Mouse (Mus musculus): ENCODE measurements around the gene Spen. TPM values are rescaled to one million over a fixed set of nuclear protein-coding genes. Genes with fewer than 3 reads are reported as not detected.
A peak's percentile ranks its signal among the peaks of the same experiment; 100 is the strongest.

Spen gene
- polyA plus RNA-seq, 1 experiment, result 63.4 TPM

DNA sequence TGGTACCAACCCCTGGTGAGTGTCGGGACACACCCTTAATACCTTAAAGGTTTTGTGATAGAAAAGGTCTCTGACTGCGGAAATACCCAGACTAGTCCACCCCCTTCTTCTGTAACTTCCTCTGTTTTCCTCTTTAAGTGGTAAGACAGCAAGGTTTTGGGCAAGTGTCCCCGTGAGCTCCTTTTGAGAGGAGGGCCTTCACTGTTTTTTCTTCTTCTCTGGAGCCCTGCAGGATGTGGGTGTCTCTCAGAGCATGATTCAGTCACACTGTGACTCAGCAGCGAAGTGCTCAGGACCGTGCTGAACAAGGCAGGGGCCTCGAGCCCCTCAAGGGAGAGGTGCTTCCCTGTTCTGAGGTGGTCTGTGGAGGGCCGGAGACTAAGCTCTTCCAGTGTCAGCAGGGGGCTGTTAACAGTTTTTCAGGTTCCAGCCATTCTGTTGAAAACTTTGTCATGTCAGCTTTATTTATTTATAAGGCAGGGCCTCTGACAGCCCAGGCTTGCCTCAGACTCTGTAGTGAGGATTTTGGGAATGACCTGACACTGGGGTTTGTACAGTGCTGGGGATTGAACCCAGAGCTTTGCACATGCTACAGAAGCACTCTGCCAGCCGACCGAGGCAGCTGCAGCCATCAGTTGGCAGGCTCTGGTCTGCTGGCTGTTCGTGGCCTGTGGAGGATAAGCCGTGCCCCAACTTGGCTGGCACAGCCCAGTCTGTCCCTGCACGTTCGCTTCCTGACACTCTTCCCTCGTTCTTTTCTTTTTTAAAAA, 83.6 kb downstream of the Spen start:
- Histone ChIP-seq H3K4me1 (replicated peaks; ENCODE audit: control insufficient read depth, insufficient read depth, low read length) (peaks cover 19% of the 10 kb centered on the region), H3K36me3 (ENCODE audit: control insufficient read depth, insufficient read depth, low read length) (no peaks in the 10 kb centered on the region), H3K4me3 (ENCODE audit: control insufficient read depth, insufficient read depth, low read length) (no peak overlapping the region), H3K27ac (ENCODE audit: control insufficient read depth, insufficient read depth, low read length) (peak overlapping the region; percentile 15; the same call in 1 of the 2 replicates), H3K27me3 (ENCODE audit: control insufficient read depth, insufficient read depth, low read length) (no peaks in the 10 kb centered on the region)
- WGBS, result 19% methylated on average over 14 of the region's 14 CpGs
- TF ChIP-seq POLR2A (IDR thresholded peaks at IDR 0.05; ENCODE audit: control insufficient read depth, extremely low read depth, insufficient read depth, low read length, poor library complexity) (no peak), CTCF (IDR thresholded peaks at IDR 0.05; ENCODE audit: borderline replicate concordance, control insufficient read depth, extremely low read depth, insufficient read depth, low read length, poor library complexity) (no peak)
- peak; percentile 40 for DNase-seq

DNA sequence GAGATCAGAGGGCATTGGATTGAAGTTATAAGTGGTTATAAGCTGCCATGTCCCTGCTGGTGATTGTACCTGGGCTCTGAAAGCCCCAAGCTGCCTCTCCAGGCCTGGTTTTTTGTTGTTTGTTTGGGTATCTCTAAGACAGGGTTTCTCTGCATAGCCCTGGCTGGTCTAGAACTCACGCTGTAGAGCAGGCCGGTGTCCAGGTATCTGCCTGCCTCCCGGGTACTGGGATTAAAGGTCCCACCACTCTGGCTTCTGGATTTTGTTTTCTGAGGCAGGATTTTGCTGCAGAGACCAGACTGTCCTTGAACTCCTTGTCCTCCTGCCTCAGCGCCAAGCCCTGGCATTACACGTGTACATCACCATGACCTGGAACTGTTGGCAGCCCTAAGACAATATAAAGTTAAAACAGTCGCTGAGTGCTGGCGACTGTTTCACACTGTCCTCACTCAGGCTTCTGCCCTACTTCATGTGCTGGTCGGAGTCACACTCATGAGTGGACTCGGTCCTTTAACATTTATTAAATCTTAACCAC, 86.4 kb downstream of the Spen start:
- H3K27ac ChIP-seq (ENCODE audit: control insufficient read depth, insufficient read depth, low read length), result no peak overlapping the region
- TF ChIP-seq POLR2A (IDR thresholded peaks at IDR 0.05; ENCODE audit: control insufficient read depth, extremely low read depth, insufficient read depth, low read length, poor library complexity) (no peak), CTCF (IDR thresholded peaks at IDR 0.05; ENCODE audit: borderline replicate concordance, control insufficient read depth, extremely low read depth, insufficient read depth, low read length, poor library complexity) (no peak)
- H3K36me3 ChIP-seq (ENCODE audit: control insufficient read depth, insufficient read depth, low read length), result peaks cover 14% of the 10 kb centered on the region
- H3K4me1 ChIP-seq (replicated peaks; ENCODE audit: control insufficient read depth, insufficient read depth, low read length), result peaks cover 20% of the 10 kb centered on the region
- WGBS, result 96% methylated on average over 9 of the region's 9 CpGs
- no peak for DNase-seq
- no peaks in the 10 kb centered on the region for H3K27me3 ChIP-seq (ENCODE audit: control insufficient read depth, insufficient read depth, low read length)
- no peak overlapping the region for H3K4me3 ChIP-seq (ENCODE audit: control insufficient read depth, insufficient read depth, low read length)

GRCm38 (mm10) chr4:141451251-141451650, 87.1 kb downstream of the Spen start:
- Histone ChIP-seq H3K27me3 (ENCODE audit: control insufficient read depth, insufficient read depth, low read length) (no peaks in the 10 kb centered on the region), H3K27ac (ENCODE audit: control insufficient read depth, insufficient read depth, low read length) (no peak overlapping the region), H3K4me1 (replicated peaks; ENCODE audit: control insufficient read depth, insufficient read depth, low read length) (peaks cover 27% of the 10 kb centered on the region), H3K4me3 (ENCODE audit: control insufficient read depth, insufficient read depth, low read length) (no peak overlapping the region), H3K36me3 (ENCODE audit: control insufficient read depth, insufficient read depth, low read length) (peaks cover 14% of the 10 kb centered on the region)
- TF ChIP-seq CTCF (IDR thresholded peaks at IDR 0.05; ENCODE audit: borderline replicate concordance, control insufficient read depth, extremely low read depth, insufficient read depth, low read length, poor library complexity), result no peak
- DNase-seq, result no peak
- WGBS, result 93% methylated on average over 2 of the region's 2 CpGs

- 89% methylated on average over 7 of the region's 7 CpGs for WGBS
- no peak for DNase-seq
- peaks cover 21% of the 10 kb centered on the region for H3K4me1 ChIP-seq (replicated peaks; ENCODE audit: control insufficient read depth, insufficient read depth, low read length)
Measured at GRCm38 (mm10) chr4:141446211-141446610, 92.2 kb downstream of the Spen start.

GRCm38 (mm10) chr4:141445328-141445720, 93.1 kb downstream of the Spen start:
- 25% methylated on average over 14 of the region's 14 CpGs for WGBS
- TF ChIP-seq CTCF (IDR thresholded peaks at IDR 0.05; ENCODE audit: borderline replicate concordance, control insufficient read depth, extremely low read depth, insufficient read depth, low read length, poor library complexity), result no peak
- no peak for TF ChIP-seq POLR2A (IDR thresholded peaks at IDR 0.05; ENCODE audit: control insufficient read depth, extremely low read depth, insufficient read depth, low read length, poor library complexity)
- no peak for DNase-seq

More at GRCm38 (mm10) chr4:141446211-141446610, 92.2 kb downstream of the Spen start:
- TF ChIP-seq POLR2A (IDR thresholded peaks at IDR 0.05; ENCODE audit: control insufficient read depth, extremely low read depth, insufficient read depth, low read length, poor library complexity) (no peak), CTCF (IDR thresholded peaks at IDR 0.05; ENCODE audit: borderline replicate concordance, control insufficient read depth, extremely low read depth, insufficient read depth, low read length, poor library complexity) (no peak)
- Histone ChIP-seq H3K27ac (ENCODE audit: control insufficient read depth, insufficient read depth, low read length) (no peak overlapping the region), H3K36me3 (ENCODE audit: control insufficient read depth, insufficient read depth, low read length) (peaks cover 14% of the 10 kb centered on the region), H3K27me3 (ENCODE audit: control insufficient read depth, insufficient read depth, low read length) (no peaks in the 10 kb centered on the region), H3K4me3 (ENCODE audit: control insufficient read depth, insufficient read depth, low read length) (no peak overlapping the region)

GRCm38 (mm10) chr4:141444451-141445327, 93.7 kb downstream of the Spen start, which contains the start of gene Zbtb17:
Zbtb17 (plus strand) TSS chr4:141444654.
- TF ChIP-seq CTCF (IDR thresholded peaks at IDR 0.05; ENCODE audit: borderline replicate concordance, control insufficient read depth, extremely low read depth, insufficient read depth, low read length, poor library complexity), result 0 out of 2 replicates have a peak, but pooled peaks have one; percentile 31
- peak; percentile 35; the same call in 1 of the 2 replicates for TF ChIP-seq POLR2A (IDR thresholded peaks at IDR 0.05; ENCODE audit: control insufficient read depth, extremely low read depth, insufficient read depth, low read length, poor library complexity)

More at GRCm38 (mm10) chr4:141445328-141445720, 93.1 kb downstream of the Spen start:
- H3K4me1 ChIP-seq (replicated peaks; ENCODE audit: control insufficient read depth, insufficient read depth, low read length), result peaks cover 21% of the 10 kb centered on the region
- no peaks in the 10 kb centered on the region for H3K27me3 ChIP-seq (ENCODE audit: control insufficient read depth, insufficient read depth, low read length)
- H3K27ac ChIP-seq (ENCODE audit: control insufficient read depth, insufficient read depth, low read length), result no peak overlapping the region
- peaks cover 14% of the 10 kb centered on the region for H3K36me3 ChIP-seq (ENCODE audit: control insufficient read depth, insufficient read depth, low read length)
- H3K4me3 ChIP-seq (ENCODE audit: control insufficient read depth, insufficient read depth, low read length), result peak overlapping the region; percentile 86

More at GRCm38 (mm10) chr4:141444451-141445327, 93.7 kb downstream of the Spen start, which contains the start of gene Zbtb17:
- Histone ChIP-seq H3K4me3 (ENCODE audit: control insufficient read depth, insufficient read depth, low read length) (peak within 1 kb of the TSS; percentile 86), H3K27me3 (ENCODE audit: control insufficient read depth, insufficient read depth, low read length) (no peaks in the 10 kb centered on the region), H3K27ac (ENCODE audit: control insufficient read depth, insufficient read depth, low read length) (no peak within 1 kb of the TSS), H3K36me3 (ENCODE audit: control insufficient read depth, insufficient read depth, low read length) (peaks cover 14% of the 10 kb centered on the region), H3K4me1 (replicated peaks; ENCODE audit: control insufficient read depth, insufficient read depth, low read length) (peaks cover 21% of the 10 kb centered on the region)
- under 1% methylated on average over 98 of the region's 102 CpGs for WGBS
- DNase-seq, result peak; percentile 90

Data from thymus, adult 2 months (tissue).